Mouse (Mus musculus) forebrain, embryonic 14.5 days (tissue): ENCODE measurements around the gene Lcat. TPM values are rescaled to one million over a fixed set of nuclear protein-coding genes. Genes with fewer than 3 reads are reported as not detected.
A peak's percentile ranks its signal among the peaks of the same experiment; 100 is the strongest.

Source experiments
- ATAC-seq: fragments of 200-750 bp; cut with Nextera tagmentation; 2 replicates; pipeline ENCODE4 v1.8.0; 2017; ENCODE audit warnings: mild to moderate bottlenecking, moderate library complexity
- DNase-seq: peaks from one replicate; pipeline ENCODE4 v3.0.0-alpha.2; 2015; ENCODE audit warnings: low spot score
- H3K27ac ChIP-seq: fragments of 300-500 bp; sonication (generic); 2 replicates; pipeline ENCODE4 v1.5.1; 2014; ENCODE audit warnings: low read depth, mild to moderate bottlenecking, control low read depth, low read length, moderate library complexity
- H3K27me3 ChIP-seq: fragments of 300-500 bp; sonication (generic); replicated peaks from 2 replicates; pipeline ENCODE4 v1.6.1; 2014; ENCODE audit warnings: low read length, control low read depth, mixed read lengths; ENCODE audit not compliant: control insufficient read depth, insufficient read depth
- H3K36me3 ChIP-seq: fragments of 300-500 bp; sonication (generic); 2 replicates; pipeline ENCODE4 v1.6.1; 2014; ENCODE audit warnings: low read length, control low read depth; ENCODE audit not compliant: control insufficient read depth, insufficient read depth
- H3K4me1 ChIP-seq: fragments of 300-500 bp; sonication (generic); 2 replicates; pipeline ENCODE4 v1.6.1; 2014; ENCODE audit warnings: antibody characterized with exemption, low read length, control low read depth; ENCODE audit not compliant: control insufficient read depth, insufficient read depth
- H3K4me2 ChIP-seq: fragments of 300-500 bp; sonication (generic); 2 replicates; pipeline ENCODE4 v1.6.1; 2014; ENCODE audit warnings: mild to moderate bottlenecking, control low read depth, low read length
- H3K4me3 ChIP-seq: fragments of 300-500 bp; sonication (generic); 2 replicates; pipeline ENCODE4 v1.5.1; 2014; ENCODE audit warnings: low read depth, low read length, control low read depth
- H3K9ac ChIP-seq: fragments of 300-500 bp; sonication (generic); 2 replicates; pipeline ENCODE4 v1.6.1; 2014; ENCODE audit warnings: mild to moderate bottlenecking, low read length, control low read depth, moderate library complexity
- H3K9me3 ChIP-seq: fragments of 300-500 bp; sonication (generic); replicated peaks from 2 replicates; pipeline ENCODE4 v1.6.1; 2016; ENCODE audit warnings: low read length, control low read depth, mixed read lengths; ENCODE audit not compliant: control insufficient read depth
- WGBS: fragments of 180-500 bp; shearing (Covaris S2); extraction: QIAGEN DNeasy Blood & Tissue Kit; methylation state at CpG from one replicate; pipeline ENCODE4 v1.1.7; 2014; 5-methylcytosine and 5-hydroxymethylcytosine counted together
- polyA plus RNA-seq: library from polyadenylated mRNA; unstranded; fragments of >200 nt; fragmentation: Nextera tagmentation; extraction: Ambion mirVana; gene quantifications from 2 replicates; pipeline ENCODE4 v1.2.1, GENCODE M21; 2014

Lcat gene
- polyA plus RNA-seq, 1 experiment from 2014 or later, result 0.17 TPM

DNA sequence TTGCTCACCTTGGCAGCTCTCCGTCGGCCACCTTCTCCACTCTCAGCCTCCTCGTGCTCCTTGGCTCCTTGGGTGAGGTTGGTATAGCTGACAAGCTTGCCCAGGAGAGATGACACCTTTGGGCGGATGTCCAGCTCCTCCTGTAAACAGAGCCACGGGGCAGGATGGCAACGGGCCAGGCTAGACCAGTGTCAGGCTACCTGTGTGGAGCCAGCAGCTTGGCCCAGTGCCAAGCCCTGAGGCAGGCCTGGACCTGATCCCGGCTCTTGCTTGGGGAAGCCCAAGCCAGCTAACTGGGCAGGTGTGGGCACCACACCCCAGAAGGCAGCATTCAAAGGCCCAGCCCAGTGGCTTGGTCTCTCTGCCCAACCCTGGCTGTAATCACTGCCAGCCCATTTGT, 16.2 kb upstream of the Lcat start:
- ATAC-seq (no peak), DNase-seq (no peak)
- 77% methylated on average over 7 of the region's 7 CpGs for WGBS
- Histone ChIP-seq H3K36me3 (no peaks in the 10 kb centered on the region), H3K4me1 (no peaks in the 10 kb centered on the region), H3K9ac (no peak overlapping the region), H3K27me3 (no peaks in the 10 kb centered on the region), H3K4me2 (no peak overlapping the region), H3K9me3 (no peaks in the 10 kb centered on the region), H3K4me3 (no peak overlapping the region), H3K27ac (no peak overlapping the region)

DNA sequence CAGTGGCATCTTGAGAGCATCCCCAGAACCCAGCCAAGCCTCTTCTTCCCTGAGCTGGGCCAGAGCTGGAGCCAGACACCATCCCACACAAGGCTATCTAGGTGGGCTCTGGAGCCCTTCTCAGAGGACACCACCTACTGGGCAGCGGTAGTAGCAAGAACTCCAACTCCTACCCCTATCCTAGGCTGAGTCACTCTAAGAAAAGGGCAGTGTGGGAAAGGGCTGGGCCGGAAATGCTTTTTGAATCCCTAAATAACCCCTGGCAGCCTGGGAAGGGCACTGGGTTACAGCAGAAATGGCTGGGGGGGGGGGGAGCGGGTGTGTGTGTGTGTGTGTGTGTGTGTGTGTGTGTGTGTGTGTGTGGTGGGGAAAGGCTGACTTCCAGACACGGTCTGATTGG, 14.6 kb upstream of the Lcat start:
- H3K27me3 ChIP-seq, result no peaks in the 10 kb centered on the region

DNA sequence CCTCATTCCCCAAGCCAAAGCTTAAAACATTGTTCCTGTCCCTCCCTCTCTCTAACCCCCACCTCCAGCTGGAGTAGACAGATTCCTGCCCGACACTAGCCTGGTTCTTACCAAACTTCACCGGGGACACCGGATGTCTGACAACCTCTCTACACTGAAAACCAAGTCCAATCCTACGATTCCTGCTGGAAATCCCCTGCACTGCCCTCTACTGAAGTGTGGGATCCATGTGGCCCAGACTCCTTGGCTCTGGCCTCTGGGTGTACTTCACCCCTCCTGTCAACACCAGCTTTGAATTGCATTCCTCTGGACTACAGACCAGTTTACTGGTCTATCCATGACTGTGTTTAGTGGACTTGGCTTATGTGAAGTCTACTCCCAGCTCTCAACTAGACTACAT, 13.4 kb upstream of the Lcat start:
- Histone ChIP-seq H3K27ac (no peak overlapping the region), H3K9ac (no peak overlapping the region), H3K4me3 (no peak overlapping the region), H3K4me2 (no peak overlapping the region), H3K9me3 (no peaks in the 10 kb centered on the region), H3K27me3 (no peaks in the 10 kb centered on the region), H3K36me3 (no peaks in the 10 kb centered on the region), H3K4me1 (no peaks in the 10 kb centered on the region)
- DNase-seq (no peak), ATAC-seq (no peak)
- 88% methylated on average over 4 of the region's 4 CpGs for WGBS

More for the DNA sequence above, 14.6 kb upstream of the Lcat start:
- H3K9me3 ChIP-seq, result no peaks in the 10 kb centered on the region
- H3K4me1 ChIP-seq, result no peaks in the 10 kb centered on the region
- H3K4me2 ChIP-seq, result no peak overlapping the region
- DNase-seq, result no peak
- ATAC-seq, result no peak
- H3K4me3 ChIP-seq, result no peak overlapping the region
- 69% methylated on average over 3 of the region's 4 CpGs for WGBS
- H3K9ac ChIP-seq, result no peak overlapping the region
- H3K36me3 ChIP-seq, result no peaks in the 10 kb centered on the region
- H3K27ac ChIP-seq, result no peak overlapping the region

DNA sequence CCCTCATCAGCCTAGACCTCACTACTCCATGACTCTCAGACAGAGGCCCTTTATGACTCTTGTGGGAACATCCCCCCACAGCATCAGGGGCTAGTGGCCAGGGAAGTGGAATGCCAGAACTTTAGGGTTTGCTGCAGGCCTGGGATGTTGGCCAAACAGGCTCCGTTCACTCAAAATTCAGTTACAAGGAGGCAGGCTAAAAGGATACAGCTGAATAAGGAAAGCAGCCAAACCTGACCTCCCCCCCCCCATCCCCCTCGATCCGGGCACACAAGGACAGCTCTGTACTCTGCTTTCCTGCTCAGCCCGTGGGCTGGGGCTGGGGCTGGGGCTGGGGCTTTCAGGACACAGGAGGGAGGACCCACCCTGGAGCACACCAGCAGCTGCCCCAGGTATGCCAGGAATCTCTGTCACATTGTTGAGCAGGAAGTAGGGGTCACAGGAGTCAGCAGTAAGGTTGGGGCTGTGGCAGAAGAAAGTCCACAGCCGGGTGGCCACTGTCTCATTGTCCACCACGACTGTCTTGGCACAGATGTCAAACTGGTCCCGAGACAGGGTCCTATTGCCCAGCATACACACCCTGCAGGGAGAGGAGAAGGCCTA, 8.0 kb upstream of the Lcat start:
- ATAC-seq (peak; percentile 69; the same call in 1 of the 2 replicates), DNase-seq (peak; percentile 60)
- no peak overlapping the region for H3K4me2 ChIP-seq
- no peaks in the 10 kb centered on the region for H3K36me3 ChIP-seq
- no peak overlapping the region for H3K9ac ChIP-seq
- WGBS, result 46% methylated on average over 7 of the region's 7 CpGs
- no peak overlapping the region for H3K4me3 ChIP-seq
- H3K27me3 ChIP-seq, result no peaks in the 10 kb centered on the region
- 0 out of 2 replicates have a peak overlapping the region, but pooled peaks have one; percentile 27 for H3K27ac ChIP-seq
- H3K9me3 ChIP-seq, result no peaks in the 10 kb centered on the region
- no peaks in the 10 kb centered on the region for H3K4me1 ChIP-seq

DNA sequence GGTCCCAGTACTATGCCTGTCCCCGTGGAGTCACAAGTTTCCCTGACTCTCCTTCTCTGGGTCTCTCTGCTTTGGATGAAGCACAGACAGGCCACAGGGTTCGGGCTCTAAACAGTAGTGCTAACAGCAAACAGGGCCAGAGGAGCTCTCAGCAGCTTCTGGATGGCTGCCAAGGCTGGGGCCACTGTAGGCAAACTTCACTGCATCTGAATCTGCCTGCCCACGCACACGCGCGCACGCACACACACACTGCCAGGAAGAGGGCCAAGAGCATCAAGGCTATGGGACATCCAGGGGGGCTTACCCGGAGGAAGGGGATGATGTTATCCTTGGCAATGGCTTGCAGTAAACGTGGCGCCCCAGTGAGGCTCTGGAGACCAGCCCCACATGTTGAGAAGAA, 6.2 kb upstream of the Lcat start:
- H3K27me3 ChIP-seq, result no peaks in the 10 kb centered on the region
- ATAC-seq, result peak; percentile 33; the same call in 1 of the 2 replicates
- H3K36me3 ChIP-seq, result no peaks in the 10 kb centered on the region
- 50% methylated on average over 10 of the region's 10 CpGs for WGBS
- DNase-seq, result peak; percentile 60
- no peak overlapping the region for H3K27ac ChIP-seq
- H3K9ac ChIP-seq, result no peak overlapping the region
- no peak overlapping the region for H3K4me3 ChIP-seq
- no peak overlapping the region for H3K4me2 ChIP-seq
- H3K9me3 ChIP-seq, result no peaks in the 10 kb centered on the region
- no peaks in the 10 kb centered on the region for H3K4me1 ChIP-seq

DNA sequence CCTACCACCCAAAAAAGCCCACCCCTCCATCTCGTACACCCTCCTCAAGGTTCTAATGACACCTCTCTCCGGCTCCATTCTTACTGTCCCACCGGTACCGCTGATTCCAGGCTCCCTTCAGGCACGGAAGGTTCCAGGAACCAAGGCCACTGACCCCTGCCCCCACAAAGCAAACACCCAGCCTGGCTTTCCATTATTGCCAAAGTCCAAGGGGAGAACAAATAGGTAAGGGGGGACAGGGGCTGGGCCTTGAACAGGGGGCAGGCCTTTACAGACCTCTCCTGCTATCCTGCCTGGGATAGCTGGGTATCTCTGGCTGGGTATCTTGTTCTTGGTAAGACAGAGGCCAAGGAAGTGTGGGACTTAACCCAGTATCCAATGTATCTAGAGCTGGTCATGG, 640 bp downstream of the Lcat start:
- Histone ChIP-seq H3K27ac (no peak overlapping the region), H3K36me3 (no peaks in the 10 kb centered on the region; the same call in 1 of the 2 replicates), H3K4me2 (no peak overlapping the region), H3K9me3 (no peaks in the 10 kb centered on the region), H3K4me3 (no peak overlapping the region), H3K4me1 (no peaks in the 10 kb centered on the region; the same call in 1 of the 2 replicates), H3K27me3 (no peaks in the 10 kb centered on the region), H3K9ac (no peak overlapping the region)
- 95% methylated on average over 5 of the region's 5 CpGs for WGBS
- ATAC-seq, result no peak
- no peak for DNase-seq

DNA sequence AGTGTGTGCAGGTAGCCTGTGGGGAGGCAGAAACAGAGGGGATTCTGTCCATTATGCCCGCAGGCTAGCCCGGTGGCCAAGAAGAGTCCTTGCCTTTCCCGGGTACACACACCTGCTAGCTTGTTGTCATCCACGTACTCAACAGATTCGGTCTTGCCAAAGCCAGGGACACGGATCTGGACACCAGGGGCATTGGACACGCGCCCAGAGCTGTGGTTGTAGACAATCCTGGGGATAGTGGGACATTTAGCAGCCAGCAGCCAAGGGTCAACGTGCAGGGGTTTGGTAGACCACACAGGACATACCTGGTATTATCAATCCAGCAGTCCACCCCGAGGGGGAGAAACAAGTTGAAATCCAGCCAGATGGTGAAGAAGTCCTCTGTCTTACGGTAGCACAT, 1.2 kb downstream of the Lcat start:
- DNase-seq (no peak), ATAC-seq (no peak)
- Histone ChIP-seq H3K9me3 (no peaks in the 10 kb centered on the region), H3K9ac (no peak overlapping the region), H3K36me3 (no peaks in the 10 kb centered on the region; the same call in 1 of the 2 replicates), H3K4me3 (no peak overlapping the region), H3K4me2 (no peak overlapping the region), H3K27me3 (no peaks in the 10 kb centered on the region), H3K4me1 (no peaks in the 10 kb centered on the region; the same call in 1 of the 2 replicates), H3K27ac (no peak overlapping the region)
- 93% methylated on average over 11 of the region's 11 CpGs for WGBS

DNA sequence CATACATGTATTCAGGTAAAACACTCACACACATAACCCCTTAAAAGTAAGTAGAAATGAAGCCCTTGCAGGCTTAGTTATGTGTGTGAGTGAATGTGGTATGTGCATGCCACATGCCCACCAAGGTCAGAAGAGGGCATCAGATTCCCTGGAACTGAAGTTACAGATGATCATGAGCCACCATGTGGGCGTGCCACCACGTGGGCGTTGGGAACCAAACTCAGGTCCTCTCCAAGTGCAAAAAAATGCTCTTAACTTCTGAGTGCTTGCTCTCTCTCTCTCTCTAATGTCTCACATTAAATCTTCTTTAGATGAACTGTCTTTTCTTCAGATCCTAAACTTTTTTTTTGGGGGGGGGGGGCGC, 4.9 kb downstream of the Lcat start, which contains the start of gene Psmb10:
Psmb10 (minus strand) TSS at position 139 of the 364 bp plus-strand sequence.
- Histone ChIP-seq H3K27me3 (no peaks in the 10 kb centered on the region), H3K27ac (peak within 1 kb of the TSS; percentile 70), H3K9ac (peak within 1 kb of the TSS; percentile 77), H3K4me3 (peak within 1 kb of the TSS; percentile 55), H3K36me3 (0 out of 2 replicates have a peak, but pooled peaks cover under 1% of the 10 kb centered on the region), H3K4me1 (peaks cover 5% of the 10 kb centered on the region), H3K9me3 (no peaks in the 10 kb centered on the region), H3K4me2 (peak within 1 kb of the TSS; percentile 75)
- ATAC-seq (no peak), DNase-seq (peak; percentile 15)
- 38% methylated on average over 4 of the region's 4 CpGs for WGBS

DNA sequence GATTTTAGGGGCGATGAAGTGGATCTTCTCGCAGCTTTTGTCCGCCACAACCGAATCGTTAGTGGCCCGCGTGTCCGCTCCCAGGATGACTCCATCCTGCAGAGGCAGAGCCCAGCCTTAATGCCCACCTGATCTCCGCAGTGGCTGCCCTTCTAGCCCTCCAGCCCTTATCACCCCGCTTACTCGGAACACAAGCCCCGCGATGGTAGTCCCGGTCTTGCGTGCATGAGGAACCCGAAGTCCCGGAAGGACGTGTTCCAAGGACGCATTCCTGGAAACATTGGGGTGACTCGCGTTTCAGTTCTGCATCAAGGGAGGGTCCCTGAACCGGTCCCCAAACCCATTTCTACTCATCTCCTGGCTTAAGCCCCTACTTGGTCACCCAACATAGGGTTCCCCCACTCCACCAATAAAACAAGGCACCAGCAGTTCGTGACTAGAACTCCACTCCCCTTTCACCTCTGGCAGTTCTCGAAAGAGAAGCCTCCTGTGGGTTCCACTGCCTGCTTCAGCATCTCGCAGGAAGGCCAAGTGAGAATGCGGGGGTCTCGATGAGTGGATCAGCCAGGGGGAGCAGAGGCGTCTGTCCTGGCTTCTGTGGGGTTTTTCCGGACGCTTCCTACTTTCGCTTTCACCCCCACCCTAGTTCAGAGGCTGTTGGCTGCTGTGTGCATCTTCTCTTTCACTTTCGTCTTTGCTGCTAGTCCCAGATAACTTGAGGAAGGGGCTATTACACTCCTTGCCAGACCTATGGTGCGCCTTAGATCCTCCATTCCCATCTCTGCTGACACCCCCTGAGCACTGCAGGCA, 5.5 kb downstream of the Lcat start:
- H3K4me2 ChIP-seq, result peak overlapping the region; percentile 75
- H3K4me1 ChIP-seq, result peaks cover 5% of the 10 kb centered on the region
- WGBS, result 2% methylated on average over 33 of the region's 33 CpGs
- peak overlapping the region; percentile 70 for H3K27ac ChIP-seq
- H3K9ac ChIP-seq, result peak overlapping the region; percentile 77
- no peaks in the 10 kb centered on the region for H3K9me3 ChIP-seq
- 0 out of 2 replicates have a peak, but pooled peaks cover 2% of the 10 kb centered on the region for H3K36me3 ChIP-seq
- ATAC-seq (peak; percentile 4; the same call in 1 of the 2 replicates), DNase-seq (peak; percentile 45)
- H3K4me3 ChIP-seq, result peak overlapping the region; percentile 55
- H3K27me3 ChIP-seq, result no peaks in the 10 kb centered on the region
